Mouse (Mus musculus) adrenal gland, postnatal 25 days (tissue): Measurements from ENCODE around the gene Zfp747. TPM values are rescaled to one million over a fixed set of nuclear protein-coding genes. Genes with fewer than 3 reads are reported as not detected.
A peak's percentile ranks its signal among the peaks of the same experiment; 100 is the strongest.
"Not testable (repeated sequence)": the region's sequence is repeated elsewhere in the genome, so short reads cannot be mapped to it uniquely, and the experiment has no call there.

Experiments used
- DNase-seq: peaks from one replicate; pipeline ENCODE4 v3.0.0; 2021; ENCODE audit warnings: mixed read lengths
- long read RNA-seq: library from polyadenylated mRNA; stranded (forward); transcript quantifications from one replicate; pipeline ENCODE4 v2.0.0, GENCODE M21; 2021
- total RNA-seq: library from RNA; stranded (reverse); gene quantifications from 2 replicates; pipeline ENCODE4 v1.2.3, GENCODE M21; 2021

Zfp747 gene
- 8.3 and 11.2 TPM in 2 replicates for total RNA-seq
- long read RNA-seq, transcript Zfp747-201 (3 exons, 2,684 nt), result major isoform, 6 of 7 reads
- long read RNA-seq, partial matches to known transcripts, result 0 of 7 reads
- long read RNA-seq, other reads (novel, unspliced or antisense), result 1 of 7 reads

DNA sequence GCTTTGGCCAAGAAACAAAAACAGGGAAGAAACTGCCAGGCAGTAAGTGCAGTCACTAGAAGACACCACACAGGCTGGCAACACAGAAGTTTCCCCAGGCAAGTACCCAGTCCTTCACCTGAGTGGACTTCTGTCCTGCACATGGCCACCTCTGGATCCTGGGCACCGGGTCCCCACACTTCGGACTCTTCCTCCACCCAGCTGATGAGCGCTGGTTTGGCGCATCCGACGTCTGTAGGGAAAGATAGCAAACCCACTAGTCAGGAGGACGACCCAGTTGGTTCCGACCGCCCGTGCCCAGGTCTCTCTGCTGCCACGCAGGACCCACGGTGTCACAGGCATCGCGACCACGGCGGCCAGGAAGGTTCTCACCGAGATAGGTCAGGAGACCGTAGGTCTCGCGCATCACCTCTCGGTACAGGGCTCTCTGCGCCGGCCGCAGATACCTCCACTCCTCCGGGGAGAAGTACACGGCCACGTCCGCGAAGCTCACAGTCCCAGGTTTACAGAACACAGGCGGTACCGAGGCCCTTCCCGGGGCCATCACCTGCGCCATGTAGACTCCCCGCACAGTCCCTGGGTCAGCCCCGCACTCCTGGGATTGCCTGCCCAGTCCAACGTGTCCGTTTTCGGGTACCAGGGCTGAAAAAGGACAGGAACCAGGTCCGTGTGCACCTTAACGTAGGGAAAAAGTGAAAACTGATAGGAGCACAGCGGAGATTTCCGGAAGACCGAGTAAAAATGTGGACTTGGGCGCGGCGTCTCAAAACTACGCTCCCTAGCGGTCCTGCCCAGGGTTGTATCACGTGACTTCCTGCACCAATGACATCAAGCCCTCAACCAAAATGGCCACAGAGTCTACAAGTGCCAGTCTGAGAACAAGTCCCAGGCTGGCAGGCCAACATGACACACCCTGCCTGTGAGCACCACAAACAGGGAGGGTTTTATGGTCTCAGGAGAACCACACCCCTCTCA, at the start of gene Zfp747:
Gene Zfp747, minus strand, starts transcription at position 780 of the 975 bp plus-strand sequence.
- peak; percentile 90 for DNase-seq

DNA sequence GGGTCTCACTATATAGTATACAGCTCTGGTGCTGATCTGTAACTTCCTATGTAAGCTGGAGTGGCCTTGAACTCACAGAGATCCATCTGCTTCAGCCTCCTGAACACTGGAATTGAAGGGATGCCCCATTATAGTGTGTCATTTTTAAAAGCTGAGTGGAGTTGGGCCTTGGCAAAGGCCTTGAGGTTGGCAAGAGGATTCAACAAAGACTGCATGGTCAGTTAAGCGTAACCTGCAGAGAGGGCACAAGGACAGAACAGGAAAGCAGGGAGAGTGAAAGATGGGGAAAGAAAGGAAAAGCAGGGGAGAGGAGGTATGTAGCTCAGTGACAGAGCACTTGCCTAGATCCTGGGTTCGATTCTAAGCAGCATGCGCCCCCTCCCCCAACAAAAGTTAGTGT, 49.4 kb upstream of the Zfp747 start:
- DNase-seq, result no peak

- DNase-seq, result peak; percentile 19
These were observed 46.4 kb upstream of the Zfp747 start for GRCm38 (mm10) chr7:127422247-127422646.

GRCm38 (mm10) chr7:127421388-127422191, 45.7 kb upstream of the Zfp747 start, which contains the start of gene Zfp688:
Gene Zfp688 (minus strand): TSS chr7:127422068.
- DNase-seq, result peak; percentile 97

DNA sequence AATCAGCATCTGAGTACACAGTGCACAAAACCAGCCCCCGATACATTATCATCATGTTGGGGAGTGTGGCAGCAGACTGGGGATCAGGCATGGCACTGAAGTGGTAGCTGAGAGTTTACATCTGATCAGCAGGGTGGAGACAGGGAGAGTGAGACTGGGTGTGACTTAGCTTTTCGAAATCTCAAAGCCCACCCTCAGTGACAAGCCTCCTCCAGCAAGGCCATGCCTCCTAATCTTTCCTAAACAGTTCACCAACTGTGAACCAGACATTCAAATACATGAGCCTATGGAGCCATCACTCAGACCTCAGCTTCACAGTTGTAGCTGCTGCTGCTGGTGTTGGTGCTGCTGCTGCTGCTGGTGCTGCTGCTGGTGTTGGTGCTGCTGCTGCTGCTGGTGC, 35.6 kb upstream of the Zfp747 start:
- DNase-seq, result no peak

DNA sequence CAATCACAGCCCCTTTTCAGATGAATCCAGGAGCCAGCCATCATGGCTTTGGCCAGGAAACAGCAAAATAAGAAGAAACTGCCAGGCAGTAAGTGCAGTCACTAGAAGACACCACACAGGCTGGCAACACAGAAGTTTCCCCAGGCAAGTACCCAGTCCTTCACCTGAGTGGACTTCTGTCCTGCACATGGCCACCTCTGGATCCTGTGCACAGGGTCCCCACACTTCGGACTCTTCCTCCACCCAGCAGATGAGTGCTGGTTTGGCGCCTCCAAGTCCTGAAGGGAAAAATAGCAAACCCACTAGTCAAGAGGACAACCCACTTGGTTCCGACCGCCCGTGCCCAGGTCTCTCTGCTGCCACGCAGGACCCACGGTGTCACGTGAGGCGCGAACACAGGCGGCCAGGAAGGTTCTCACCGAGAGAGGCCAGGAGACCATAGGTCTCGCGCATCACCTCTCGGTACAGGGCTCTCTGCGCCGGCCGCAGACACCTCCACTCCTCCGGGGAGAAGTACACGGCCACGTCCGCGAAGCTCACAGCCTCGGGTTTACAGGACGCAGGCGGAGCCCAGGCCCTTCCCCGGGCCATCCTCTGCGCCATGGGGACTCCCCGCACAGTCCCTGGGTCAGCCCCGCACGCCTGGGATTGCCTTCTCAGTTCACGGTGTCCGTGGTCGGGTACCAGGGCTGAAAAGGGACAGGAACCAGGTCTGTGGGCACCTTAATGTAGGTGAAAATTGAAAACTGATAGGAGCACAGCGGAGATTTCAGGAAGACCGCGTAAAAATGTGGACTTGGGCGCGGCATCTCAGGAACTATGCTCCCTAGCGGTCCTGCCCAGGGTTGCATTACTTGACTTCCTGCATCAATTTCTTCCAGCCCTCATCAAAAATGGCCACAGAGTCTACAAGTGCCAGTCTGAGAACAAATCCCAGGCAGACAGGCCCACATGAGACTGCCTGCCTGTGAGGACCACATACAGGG, 30.4 kb upstream of the Zfp747 start, which contains the start of gene Zfp764:
Gene Zfp764, minus strand, starts transcription at position 821 of the 986 bp plus-strand sequence.
- peak; percentile 79 for DNase-seq

- DNase-seq, result not testable (repeated sequence)
These were observed 28.3 kb upstream of the Zfp747 start for GRCm38 (mm10) chr7:127404101-127404500.

GRCm38 (mm10) chr7:127402980-127403379, 27.1 kb upstream of the Zfp747 start:
- DNase-seq, result no peak

GRCm38 (mm10) chr7:127400355-127400754, 24.5 kb upstream of the Zfp747 start:
- DNase-seq, result no peak

GRCm38 (mm10) chr7:127393944-127394333, 18.1 kb upstream of the Zfp747 start:
- no peak for DNase-seq

DNA sequence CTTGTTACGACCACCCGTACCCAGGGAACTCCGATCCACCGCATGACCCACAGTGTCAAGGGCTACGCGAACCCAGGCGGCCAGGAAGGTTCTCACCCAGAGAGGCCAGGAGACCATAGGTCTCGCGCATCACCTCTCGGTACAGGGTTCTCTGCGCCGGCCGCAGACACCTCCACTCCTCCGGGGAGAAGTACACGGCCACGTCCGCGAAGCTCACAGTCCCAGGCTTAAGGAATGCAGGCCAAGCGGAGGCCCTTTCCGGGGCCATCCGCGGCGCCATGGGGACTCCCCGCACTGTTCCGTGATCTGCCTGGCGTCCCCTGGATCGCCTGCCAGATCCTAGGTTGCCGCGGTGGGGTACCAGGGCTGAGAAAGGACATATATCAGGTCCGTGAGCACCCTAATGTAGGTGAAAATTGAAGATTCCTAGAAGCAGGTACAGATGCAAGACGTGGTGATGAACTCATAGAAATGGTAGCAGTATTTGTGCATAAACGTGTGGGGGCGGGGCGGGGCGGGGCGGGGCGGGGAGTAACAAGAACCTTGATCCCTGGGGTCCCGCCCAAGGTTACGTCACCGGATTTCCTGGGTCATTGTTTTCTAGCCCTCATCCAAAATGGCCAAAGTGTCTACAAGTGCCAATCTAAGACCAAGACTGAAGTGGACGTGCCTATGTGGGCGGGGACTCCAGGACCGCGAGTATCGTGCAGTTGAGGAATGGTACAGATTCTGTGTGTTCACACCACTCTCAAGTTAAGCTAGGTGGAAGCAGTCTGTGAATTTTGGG, 17.5 kb upstream of the Zfp747 start, which contains the start of gene E430018J23Rik:
Gene E430018J23Rik, minus strand, starts transcription at position 473 of the 787 bp plus-strand sequence.
- DNase-seq, result peak; percentile 93

GRCm38 (mm10) chr7:127392251-127392824, 16.5 kb upstream of the Zfp747 start:
- DNase-seq, result no peak

DNA sequence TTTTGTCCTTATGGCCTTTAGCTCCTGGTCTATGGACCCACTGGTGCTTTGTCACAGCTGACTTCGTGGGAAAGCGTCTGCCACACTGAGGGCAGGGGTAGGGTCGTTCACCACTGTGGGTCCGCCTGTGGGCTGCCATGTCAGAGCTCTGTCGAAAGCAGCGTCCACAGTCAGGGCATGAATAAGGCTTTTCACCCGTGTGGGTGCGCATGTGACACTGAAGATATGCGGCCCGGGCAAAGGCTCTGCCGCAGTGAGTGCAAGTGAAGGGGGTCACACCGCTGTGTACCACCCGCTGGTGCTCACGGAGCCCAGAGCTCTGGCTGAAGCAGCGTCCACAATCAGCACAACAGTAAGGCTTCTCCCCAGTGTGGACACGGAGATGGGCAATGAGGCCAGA, 15.7 kb upstream of the Zfp747 start:
- DNase-seq, result no peak

DNA sequence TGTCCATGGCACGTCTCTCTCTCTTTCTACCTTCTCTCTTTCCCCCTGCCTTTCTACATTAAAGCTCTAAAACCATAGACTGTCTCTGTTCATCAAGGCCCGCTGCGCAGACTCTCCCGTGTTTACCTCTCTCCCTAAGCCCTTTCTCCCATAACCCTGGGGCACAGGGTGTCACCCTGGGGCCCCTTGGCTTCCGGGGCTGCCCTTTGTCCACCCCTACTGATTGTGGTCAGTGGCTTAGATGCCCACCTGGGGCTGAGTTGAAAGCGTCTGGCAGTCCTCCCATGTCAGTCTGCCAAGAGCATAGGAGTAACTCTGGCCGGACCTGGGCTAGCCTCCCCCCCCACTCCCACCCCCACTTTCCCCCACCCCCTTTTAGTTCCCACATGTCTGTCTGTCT, 14.5 kb upstream of the Zfp747 start:
- no peak for DNase-seq

- not testable (repeated sequence) for DNase-seq
These were observed 12.4 kb upstream of the Zfp747 start for GRCm38 (mm10) chr7:127388201-127388600.

- DNase-seq, result peak; percentile 82
These were observed 11.0 kb upstream of the Zfp747 start, which contains the start of gene 9130019O22Rik for GRCm38 (mm10) chr7:127386641-127387392. Gene 9130019O22Rik (minus strand): TSS chr7:127387166.

DNA sequence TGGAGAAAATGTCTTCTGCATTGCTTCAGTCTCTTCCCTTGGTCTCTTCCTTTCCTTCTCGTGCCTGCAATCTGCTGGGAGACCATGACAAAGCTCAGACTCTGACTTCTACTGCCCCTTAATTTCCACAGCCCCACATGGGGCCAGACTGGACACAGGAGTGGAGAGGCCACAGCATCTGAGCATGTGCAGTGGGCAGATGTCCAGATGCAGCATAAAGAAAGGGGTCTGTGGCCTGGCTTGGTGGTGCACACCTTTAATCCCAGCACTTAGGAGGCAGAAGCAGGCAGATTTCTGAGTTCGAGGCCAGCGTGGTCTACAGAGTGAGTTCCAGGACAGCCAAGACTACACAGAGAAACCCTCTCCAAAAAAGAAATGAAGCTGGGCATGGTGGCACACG, 9.7 kb upstream of the Zfp747 start:
- DNase-seq, result not testable (repeated sequence)

DNA sequence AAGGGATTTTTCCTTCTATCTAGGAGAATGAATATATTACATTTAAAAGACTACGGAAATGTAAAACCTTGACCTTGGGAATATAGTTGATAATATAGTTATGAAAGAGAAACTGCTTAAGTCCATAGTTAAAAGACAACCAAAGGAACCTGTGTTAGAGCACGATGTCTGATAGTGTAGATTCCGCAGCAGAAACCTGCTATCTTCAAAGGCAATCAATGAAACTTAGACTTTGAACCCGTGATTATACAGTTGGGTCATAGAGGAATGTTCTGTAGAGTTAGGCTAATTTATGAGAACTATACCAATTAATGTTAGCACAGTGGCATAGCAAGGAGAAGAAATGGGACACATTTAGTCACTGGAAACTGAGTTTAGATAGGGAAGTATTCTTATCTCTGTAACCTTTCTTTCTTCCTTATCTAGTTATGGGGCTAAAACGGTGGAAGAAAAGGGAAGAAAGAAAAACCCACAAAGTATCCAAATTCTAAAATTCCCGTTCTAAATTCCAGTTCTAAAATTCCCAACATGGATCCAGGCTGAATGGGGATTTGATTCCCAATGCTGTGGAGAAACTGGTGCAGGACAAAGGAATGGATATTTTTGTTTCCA, 2.6 kb upstream of the Zfp747 start:
- DNase-seq, result no peak

DNA sequence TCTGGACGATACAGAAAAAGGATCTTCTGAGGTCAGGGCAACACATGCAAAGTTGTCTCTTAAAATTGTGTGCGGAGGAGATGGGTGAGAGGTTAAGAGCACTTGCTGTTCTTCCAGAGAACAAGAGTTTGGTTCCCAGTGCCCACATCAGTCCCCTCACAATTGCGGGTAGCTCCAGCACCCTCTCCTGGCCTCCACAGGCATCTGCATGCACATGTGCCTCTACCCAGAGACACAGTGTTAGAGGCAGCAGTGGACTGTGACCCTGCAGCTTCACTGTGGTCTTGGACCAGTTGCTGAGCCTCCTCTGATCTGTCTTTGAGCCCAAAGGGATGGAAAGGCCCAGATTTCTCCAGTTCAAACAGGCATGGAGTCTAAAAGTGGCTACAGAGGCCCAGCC, 4.0 kb downstream of the Zfp747 start:
- DNase-seq, result not testable (repeated sequence)
